Mouse (Mus musculus) kidney, embryonic 15.5 days (tissue): ENCODE results near the gene Tmem63a. TPM values are rescaled to one million over a fixed set of nuclear protein-coding genes. Genes with fewer than 3 reads are reported as not detected.

Experiments used
- polyA plus RNA-seq: library from polyadenylated mRNA; unstranded; fragments of >200 nt; fragmentation: Nextera tagmentation; extraction: Ambion mirVana; gene quantifications from 2 replicates; pipeline ENCODE4 v1.2.1, GENCODE M21; 2015

Gene Tmem63a
- polyA plus RNA-seq, 1 experiment from 2014 or later = 12.5 TPM

Other genes starting within 250 kb of the Tmem63a start
- gene Mixl1, start 245.3 kb upstream of the Tmem63a start, polyA plus RNA-seq = 0.39 and 0.59 TPM in 2 replicates
- 22.1 and 24.2 TPM in 2 replicates for gene Acbd3, start 216.3 kb upstream of the Tmem63a start, polyA plus RNA-seq
- 2,677 and 2,753 TPM in 2 replicates for gene H3f3a, start 128.4 kb upstream of the Tmem63a start, polyA plus RNA-seq
- gene Sde2, start 91.2 kb upstream of the Tmem63a start, polyA plus RNA-seq = 37.0 and 38.7 TPM in 2 replicates
- gene Lefty2, start 49.2 kb upstream of the Tmem63a start, polyA plus RNA-seq = 0.12 TPM in 1 of 2 replicates, not detected in the other
- 96.2 and 103 TPM in 2 replicates for gene Pycr2, start 38.1 kb upstream of the Tmem63a start, polyA plus RNA-seq
- gene Lefty1, start 7.3 kb upstream of the Tmem63a start, polyA plus RNA-seq = 1.3 TPM in 2 replicates
- gene Ephx1, start 78.6 kb downstream of the Tmem63a start, polyA plus RNA-seq = 5.7 and 5.8 TPM in 2 replicates
- not detected in 2 replicates for gene 9130409I23Rik, start 108.9 kb downstream of the Tmem63a start, polyA plus RNA-seq
- gene Nvl, start 201.9 kb downstream of the Tmem63a start, polyA plus RNA-seq = 38.3 and 38.5 TPM in 2 replicates
- 120 and 136 TPM in 2 replicates for gene Cnih4, start 202.3 kb downstream of the Tmem63a start, polyA plus RNA-seq